Mouse (Mus musculus) left cerebral cortex, postnatal 10 days (tissue): ENCODE measurements around the gene Gm14692. TPM values are rescaled to one million over a fixed set of nuclear protein-coding genes. Genes with fewer than 3 reads are reported as not detected.
A peak's percentile ranks its signal among the peaks of the same experiment; 100 is the strongest.
"Not testable (repeated sequence)": the region's sequence is repeated elsewhere in the genome, so short reads cannot be mapped to it uniquely, and the experiment has no call there.

ENCODE experiments used
- DNase-seq, 2 experiments: peaks; one replicate each; pipeline ENCODE4 v3.0.0; 2021 to 2022; ENCODE audit warnings: low spot score in 2 of 2, mixed read lengths in 1 of 2; ENCODE audit errors: extremely low spot score in 1 of 2
- intact Hi-C: fragments of 180-260 bp; cut with DNase I; formaldehyde crosslinking; loops from one replicate; pipeline ENCODE4 v1.15.1; 2025
- total RNA-seq, 2 experiments: library from RNA; stranded (reverse); gene quantifications; 2 replicates each; pipeline ENCODE4 v1.2.3; 2021

Gm14692 gene
- total RNA-seq: not detected

GRCm38 (mm10) chrX:67695398-67695797 is at the start of gene Gm14692:
Gm14692 (plus strand) TSS chrX:67695698.
- intact Hi-C loops, DNase-seq: not testable (repeated sequence)

GRCm38 (mm10) chrX:67693462-67693861 is 2.0 kb upstream of the Gm14692 start, which contains the start of gene Gm1140:
Gm1140 (minus strand) TSS chrX:67693562.
- intact Hi-C loops: not testable (repeated sequence)
- DNase-seq: peak in 1 of 2 experiments; percentile 6

Other genes with a start within 250 kb of the Gm14692 start
- not detected for gene Gm1140, start 2.1 kb upstream of the Gm14692 start, total RNA-seq
- not detected for gene 4933436I01Rik, start 225.8 kb downstream of the Gm14692 start, total RNA-seq